Mouse (Mus musculus) myocyte (in vitro differentiated cells): Measurements from ENCODE around the gene Whamm. TPM values are rescaled to one million over a fixed set of nuclear protein-coding genes. Genes with fewer than 3 reads are reported as not detected.

Experiments
- H3K27me3 ChIP-seq: one replicate; pipeline ENCODE4 v1.6.1; 2011; ENCODE audit not compliant: control insufficient read depth, insufficient read depth, insufficient read length
- H3K36me3 ChIP-seq: one replicate; pipeline ENCODE4 v1.6.1; 2011; ENCODE audit not compliant: control insufficient read depth, insufficient read depth
- H3K4me2 ChIP-seq: one replicate; pipeline ENCODE4 v1.6.1; 2011; ENCODE audit warnings: low read depth, control low read depth
- H3K4me3 ChIP-seq: one replicate; pipeline ENCODE4 v1.5.1; 2011; ENCODE audit warnings: mild to moderate bottlenecking, control low read depth, moderate library complexity
- H3K79me2 ChIP-seq: one replicate; pipeline ENCODE4 v1.6.1; 2011; ENCODE audit not compliant: control insufficient read depth, insufficient read depth
- H3ac ChIP-seq: one replicate; pipeline ENCODE4 v1.6.1; 2011; ENCODE audit not compliant: control insufficient read depth, insufficient read length
- CEBPB ChIP-seq: IDR thresholded peaks from 2 replicates; pipeline ENCODE4 v1.6.1; 2011; ENCODE audit warnings: mild to moderate bottlenecking, moderate library complexity; ENCODE audit not compliant: poor library complexity, insufficient read depth, severe bottlenecking
- E2F4 ChIP-seq: IDR thresholded peaks from one replicate; pipeline ENCODE4 v1.6.1; 2011; ENCODE audit warnings: mild to moderate bottlenecking, control low read depth, moderate library complexity; ENCODE audit not compliant: insufficient read depth
- MAX ChIP-seq: IDR thresholded peaks from one replicate; pipeline ENCODE4 v1.6.1; 2011; ENCODE audit warnings: low read depth, mild to moderate bottlenecking, control low read depth
- MYOD1 ChIP-seq, 3 experiments: IDR thresholded peaks; one replicate each; pipeline ENCODE4 v1.6.1; 2011; ENCODE audit warnings: control low read depth in 2 of 3, low read depth in 2 of 3, mild to moderate bottlenecking in 2 of 3, moderate library complexity in 1 of 3; ENCODE audit not compliant: insufficient read length in 2 of 3, control insufficient read depth in 1 of 3
- MYOG ChIP-seq, 3 experiments: IDR thresholded peaks; one replicate each; pipeline ENCODE4 v1.6.1; 2011; ENCODE audit warnings: control low read depth in 2 of 3, low read depth in 2 of 3, mild to moderate bottlenecking in 2 of 3; ENCODE audit not compliant: insufficient read length in 2 of 3, control insufficient read depth in 1 of 3, insufficient read depth in 1 of 3
- POLR2A ChIP-seq: IDR thresholded peaks from one replicate; pipeline ENCODE4 v1.6.1; 2011; ENCODE audit warnings: low read depth, mild to moderate bottlenecking, control low read depth, moderate library complexity; ENCODE audit not compliant: insufficient read length
- POLR2AphosphoS2 ChIP-seq: IDR thresholded peaks from one replicate; pipeline ENCODE4 v1.6.1; 2011; ENCODE audit warnings: low read depth, control low read depth; ENCODE audit not compliant: insufficient read length
- REST ChIP-seq: IDR thresholded peaks from one replicate; pipeline ENCODE4 v1.6.1; 2011; ENCODE audit warnings: mild to moderate bottlenecking, control low read depth, moderate library complexity; ENCODE audit not compliant: insufficient read depth, insufficient read length
- SRF ChIP-seq: IDR thresholded peaks from one replicate; pipeline ENCODE4 v1.6.1; 2011; ENCODE audit warnings: low read depth; ENCODE audit not compliant: control insufficient read depth, insufficient read length
- TCF12 ChIP-seq: IDR thresholded peaks from one replicate; pipeline ENCODE4 v1.6.1; 2011; ENCODE audit warnings: mild to moderate bottlenecking, control low read depth; ENCODE audit not compliant: poor library complexity, insufficient read depth, severe bottlenecking
- TCF3 ChIP-seq: IDR thresholded peaks from one replicate; pipeline ENCODE4 v1.6.1; 2011; ENCODE audit warnings: low read depth, control low read depth; ENCODE audit not compliant: insufficient read length
- USF1 ChIP-seq: IDR thresholded peaks from one replicate; pipeline ENCODE4 v1.6.1; 2011; ENCODE audit warnings: low read depth, mild to moderate bottlenecking, control low read depth, moderate library complexity
- polyA plus RNA-seq: library from polyadenylated mRNA; unstranded; fragments of >200 nt; fragmentation: generic; extraction: Trizol; gene quantifications from one replicate; pipeline ENCODE4 v1.2.1, GENCODE M21; 2012; ENCODE audit warnings: missing spikeins

Gene Whamm
- polyA plus RNA-seq, 1 experiment, result 4.0 TPM

DNA sequence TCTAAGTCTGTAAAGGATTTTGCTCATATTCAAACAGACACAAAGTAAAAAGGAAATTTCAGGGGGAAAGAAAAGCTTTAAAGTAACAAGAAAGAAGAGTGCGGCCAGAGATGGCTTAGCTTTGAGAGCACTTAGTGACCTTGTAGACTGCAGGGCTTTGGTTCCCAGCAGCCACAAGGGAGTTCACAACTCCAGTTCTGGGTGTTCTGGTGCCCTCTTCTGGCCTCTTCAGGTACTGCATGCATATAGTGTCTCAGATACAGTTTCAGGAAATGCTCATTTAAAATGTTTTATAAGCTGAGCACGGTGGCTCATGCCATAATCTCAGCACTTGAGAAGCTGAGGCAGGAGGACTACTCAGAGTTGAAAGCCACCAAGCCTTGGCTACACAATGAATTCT, 55.4 kb downstream of the Whamm start:
- no peak for TF ChIP-seq POLR2A
- TF ChIP-seq USF1, result no peak
- TF ChIP-seq MYOG (IDR thresholded peaks at IDR 0.05; ENCODE audit: control insufficient read depth in 1 of 3, insufficient read depth in 1 of 3, insufficient read length in 2 of 3, low read depth in 2 of 3), result no peak
- no peak for TF ChIP-seq E2F4
- TF ChIP-seq TCF12, result no peak
- TF ChIP-seq CEBPB, result no peak
- TF ChIP-seq MAX, result no peak
- no peak for TF ChIP-seq POLR2AphosphoS2
- no peak for TF ChIP-seq TCF3
- H3K4me2 ChIP-seq, result no peak overlapping the region

DNA sequence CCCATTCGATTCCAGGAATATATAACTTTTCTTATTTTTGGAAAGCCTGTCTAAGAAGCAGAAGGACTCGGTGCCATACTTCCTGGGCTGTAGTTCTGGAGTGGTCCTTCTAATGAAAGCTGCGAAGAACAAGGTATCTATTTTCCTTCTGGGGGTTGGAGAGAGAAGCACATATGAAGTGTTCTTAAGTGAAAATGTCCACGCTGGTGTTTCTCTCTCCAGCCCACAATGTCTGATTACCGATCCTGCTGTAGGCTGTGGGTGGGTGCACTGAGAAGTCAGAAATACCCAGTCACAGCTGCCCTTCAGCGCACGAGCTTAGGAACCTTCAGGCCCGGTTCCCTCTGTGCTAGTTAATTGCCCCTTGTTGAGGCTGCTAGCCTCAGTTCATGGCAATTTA, 60.2 kb downstream of the Whamm start:
- H3K4me2 ChIP-seq, result no peak overlapping the region
- H3K79me2 ChIP-seq, result no peaks in the 10 kb centered on the region
- H3K27me3 ChIP-seq, result no peaks in the 10 kb centered on the region
- TF ChIP-seq TCF12, result no peak
- no peak for TF ChIP-seq CEBPB
- TF ChIP-seq E2F4, result no peak
- TF ChIP-seq MYOG (IDR thresholded peaks at IDR 0.05; ENCODE audit: control insufficient read depth in 1 of 3, insufficient read depth in 1 of 3, insufficient read length in 2 of 3, low read depth in 2 of 3), result no peak
- no peak for TF ChIP-seq POLR2AphosphoS2
- H3K4me3 ChIP-seq, result no peak overlapping the region
- no peak overlapping the region for H3ac ChIP-seq
- no peaks in the 10 kb centered on the region for H3K36me3 ChIP-seq

More for the DNA sequence above, 55.4 kb downstream of the Whamm start:
- Histone ChIP-seq H3K36me3 (no peaks in the 10 kb centered on the region), H3K4me3 (no peak overlapping the region), H3K27me3 (no peaks in the 10 kb centered on the region), H3K79me2 (no peaks in the 10 kb centered on the region), H3ac (no peak overlapping the region)

DNA sequence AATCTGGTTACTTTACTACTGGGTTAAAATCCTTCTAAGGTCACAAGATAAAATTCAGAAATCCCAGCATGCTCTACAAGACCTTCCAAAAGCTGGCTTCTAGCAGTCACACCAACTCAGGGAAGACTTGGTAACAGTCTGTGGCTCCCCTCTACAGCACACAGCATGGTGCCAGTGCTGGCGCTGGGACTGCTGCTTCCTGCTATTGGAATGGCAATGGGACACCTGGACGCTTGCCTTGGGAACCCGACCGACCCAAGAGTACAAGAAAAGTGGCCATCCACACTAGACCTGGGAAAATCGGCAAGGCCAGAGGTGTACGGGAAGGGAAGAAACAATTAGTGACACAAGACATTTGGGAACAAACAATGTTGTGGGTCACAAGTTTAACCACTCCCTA, 61.5 kb downstream of the Whamm start:
- Histone ChIP-seq H3K36me3 (no peaks in the 10 kb centered on the region), H3K4me2 (no peak overlapping the region), H3K27me3 (no peaks in the 10 kb centered on the region), H3K79me2 (no peaks in the 10 kb centered on the region), H3ac (no peak overlapping the region), H3K4me3 (no peak overlapping the region)
- TF ChIP-seq POLR2AphosphoS2, result no peak
- no peak for TF ChIP-seq MYOG (IDR thresholded peaks at IDR 0.05; ENCODE audit: control insufficient read depth in 1 of 3, insufficient read depth in 1 of 3, insufficient read length in 2 of 3, low read depth in 2 of 3)

DNA sequence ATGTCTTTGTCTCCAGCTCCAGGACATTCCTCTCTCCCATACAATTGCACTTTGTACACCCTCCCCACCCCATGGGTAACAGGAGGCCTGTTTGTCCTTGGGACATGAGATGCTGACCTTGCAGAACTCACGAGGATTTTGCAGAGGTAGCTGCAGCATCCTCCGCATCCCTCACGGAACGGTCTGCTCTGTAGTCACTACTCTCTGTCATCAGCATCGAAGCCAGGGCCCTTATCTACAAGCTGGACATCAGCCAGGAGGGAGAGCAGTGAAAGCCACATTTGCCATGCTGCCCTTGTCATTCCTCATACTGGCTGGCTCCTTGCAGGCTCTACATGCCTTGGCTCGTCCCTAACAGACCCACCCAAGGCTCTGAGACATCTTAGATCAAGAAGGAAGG, 70.0 kb downstream of the Whamm start:
- H3K4me2 ChIP-seq, result no peak overlapping the region
- H3K4me3 ChIP-seq, result no peak overlapping the region
- TF ChIP-seq REST, result no peak
- no peak for TF ChIP-seq USF1
- TF ChIP-seq CEBPB, result no peak
- no peak for TF ChIP-seq TCF12
- H3K36me3 ChIP-seq, result no peaks in the 10 kb centered on the region
- peaks cover 23% of the 10 kb centered on the region for H3K27me3 ChIP-seq
- H3ac ChIP-seq, result no peak overlapping the region
- no peaks in the 10 kb centered on the region for H3K79me2 ChIP-seq

DNA sequence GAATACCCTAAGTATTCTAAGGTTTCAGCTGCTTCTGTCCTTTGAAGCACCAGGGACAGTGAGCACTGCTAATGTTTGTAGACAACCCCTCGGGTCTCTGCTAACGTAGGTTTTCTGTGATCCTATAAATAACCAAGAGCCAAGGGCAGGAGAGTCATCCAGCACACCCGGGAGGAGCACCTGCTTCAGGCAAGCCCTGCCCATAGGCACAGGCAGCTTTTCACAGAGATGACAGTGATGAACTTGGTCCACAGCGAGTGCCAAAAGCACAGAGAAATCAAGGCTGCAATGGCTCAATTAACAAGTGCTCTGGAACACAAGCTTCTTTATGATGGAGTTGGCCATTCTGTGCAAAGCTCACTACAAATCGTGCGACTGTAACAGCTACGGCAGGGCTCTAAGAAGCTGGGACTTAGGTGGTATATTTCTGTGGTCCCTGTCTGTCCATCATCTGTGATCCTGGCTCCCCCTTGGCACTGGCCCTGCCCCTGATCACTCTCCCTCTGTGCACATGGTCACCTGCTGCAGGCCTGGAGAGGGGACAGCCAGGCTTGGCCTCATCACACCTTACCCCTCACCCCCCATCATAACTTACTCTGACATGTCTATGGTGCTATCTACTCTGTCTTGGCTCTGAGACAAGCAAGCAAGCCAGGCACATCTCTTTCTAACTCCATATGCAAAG, 73.6 kb downstream of the Whamm start:
- no peak overlapping the region for H3ac ChIP-seq
- TF ChIP-seq MYOG (IDR thresholded peaks at IDR 0.05; ENCODE audit: control insufficient read depth in 1 of 3, insufficient read depth in 1 of 3, insufficient read length in 2 of 3, low read depth in 2 of 3), result no peak
- no peak for TF ChIP-seq POLR2A
- no peak for TF ChIP-seq USF1
- no peak for TF ChIP-seq E2F4
- no peak for TF ChIP-seq SRF
- TF ChIP-seq CEBPB, result no peak
- TF ChIP-seq TCF3, result no peak
- no peak for TF ChIP-seq TCF12
- no peak for TF ChIP-seq REST
- no peak for TF ChIP-seq POLR2AphosphoS2
- no peak for TF ChIP-seq MAX
- TF ChIP-seq MYOD1 (IDR thresholded peaks at IDR 0.05; ENCODE audit: control insufficient read depth in 1 of 3, insufficient read length in 2 of 3, low read depth in 2 of 3), result no peak
- no peak overlapping the region for H3K4me2 ChIP-seq
- peaks cover 31% of the 10 kb centered on the region for H3K27me3 ChIP-seq
- no peaks in the 10 kb centered on the region for H3K79me2 ChIP-seq
- H3K4me3 ChIP-seq, result no peak overlapping the region
- H3K36me3 ChIP-seq, result no peaks in the 10 kb centered on the region

Other genes starting within 250 kb of the Whamm start
- 2,418 TPM for gene Rps17, start 226.0 kb upstream of the Whamm start, polyA plus RNA-seq
- gene Cpeb1, start 115.8 kb upstream of the Whamm start, polyA plus RNA-seq, result 1.3 TPM
- not detected for gene Ap3b2, start 77.3 kb upstream of the Whamm start, polyA plus RNA-seq
- gene BC048679, start 73.0 kb upstream of the Whamm start, polyA plus RNA-seq, result not detected
- 4.8 TPM for gene Fsd2, start 4.3 kb upstream of the Whamm start, polyA plus RNA-seq
- gene Homer2, start 136.3 kb downstream of the Whamm start, polyA plus RNA-seq, result not detected
- gene Ramac, start 191.7 kb downstream of the Whamm start, polyA plus RNA-seq, result 15.6 TPM
- 28.6 TPM for gene 3110040N11Rik, start 218.2 kb downstream of the Whamm start, polyA plus RNA-seq